Mouse (Mus musculus): ENCODE data around the gene Fmnl3. TPM values are rescaled to one million over a fixed set of nuclear protein-coding genes. Genes with fewer than 3 reads are reported as not detected.

Gene Fmnl3
- total and polyA plus RNA-seq, 3 experiments: 24.2 to 49.3 (median 28.6) TPM

GRCm38 (mm10) chr15:99339669-99340068 lies 30.6 kb downstream of the Fmnl3 start:
- no peak for TF ChIP-seq POLR2AphosphoS2 (IDR thresholded peaks at IDR 0.05; ENCODE audit: low read depth, low read length)
- TF ChIP-seq MAFK (IDR thresholded peaks at IDR 0.05; ENCODE audit: insufficient replicate concordance, low read length): no peak
- no peak for TF ChIP-seq USF1 (IDR thresholded peaks at IDR 0.05; ENCODE audit: low read depth, low read length)
- no peak for TF ChIP-seq MYC (IDR thresholded peaks at IDR 0.05; ENCODE audit: low read depth, low read length)
- no peak for TF ChIP-seq ELF1 (IDR thresholded peaks at IDR 0.05; ENCODE audit: low read depth, low read length)
- no peak for TF ChIP-seq SIN3A (IDR thresholded peaks at IDR 0.05; ENCODE audit: low read length)
- no peak for TF ChIP-seq NRF1 (IDR thresholded peaks at IDR 0.05; ENCODE audit: low read depth, low read length)
- TF ChIP-seq NELFE (IDR thresholded peaks at IDR 0.05; ENCODE audit: low read depth, low read length): no peak
- no peak for TF ChIP-seq CHD1 (IDR thresholded peaks at IDR 0.05; ENCODE audit: low read depth, low read length)
- TF ChIP-seq ZMIZ1 (IDR thresholded peaks at IDR 0.05; ENCODE audit: low read depth, low read length): no peak
- Histone ChIP-seq H3K4me2 (ENCODE audit: insufficient read depth, low read depth, poor library complexity, severe bottlenecking) (no peak overlapping the region), H3K4me1 (ENCODE audit: control insufficient read depth in 1 of 2, insufficient read depth in 2 of 2) (peaks cover 50 to 93% of the 10 kb centered on the region in 2 experiments), H3K27me3 (replicated peaks) (no peaks in the 10 kb centered on the region), H3K79me2 (replicated peaks; ENCODE audit: control insufficient read depth, extremely low read depth, insufficient read depth, poor library complexity, severe bottlenecking) (peaks cover 9% of the 10 kb centered on the region; the same call in 1 of the 2 replicates), H3K9me3 (replicated peaks; ENCODE audit: low read length) (no peaks in the 10 kb centered on the region), H3K4me3 (replicated peaks in 1 of 3; ENCODE audit: low read depth in 2 of 3, low read length in 2 of 3, poor library complexity in 1 of 3) (no peak overlapping the region), H3K27ac (ENCODE audit: insufficient read depth, low read depth) (no peak overlapping the region), H3K9ac (ENCODE audit: insufficient read depth, low read depth) (no peak overlapping the region), H3K36me3 (replicated peaks in 1 of 2; ENCODE audit: control insufficient read depth in 1 of 2, insufficient read depth in 1 of 2, low read length in 1 of 2) (peaks cover 3 to 41% of the 10 kb centered on the region in 2 experiments)
- dilution Hi-C loops (cut with MboI; ENCODE audit: extremely low pct_ligation_motif_present, extremely low pct_unique_long_range_greater_than_20kb, low sequenced_read_pairs) (no loop called here), in situ Hi-C loops (cut with MboI; ENCODE audit: low pct_ligation_motif_present, low pct_unique_long_range_greater_than_20kb, low sequenced_read_pairs) (no loop called here)
- DNase-seq (ENCODE audit: extremely low read depth): no peak

GRCm38 (mm10) chr15:99338916-99339315 lies 31.4 kb downstream of the Fmnl3 start:
- DNase-seq (ENCODE audit: extremely low read depth): no peak
- dilution Hi-C loops (cut with MboI; ENCODE audit: extremely low pct_ligation_motif_present, extremely low pct_unique_long_range_greater_than_20kb, low sequenced_read_pairs) (no loop called here), in situ Hi-C loops (cut with MboI; ENCODE audit: low pct_ligation_motif_present, low pct_unique_long_range_greater_than_20kb, low sequenced_read_pairs) (no loop called here)
- Histone ChIP-seq H3K4me3 (replicated peaks in 1 of 3; ENCODE audit: low read depth in 2 of 3, low read length in 2 of 3, poor library complexity in 1 of 3) (no peak overlapping the region), H3K79me2 (replicated peaks; ENCODE audit: control insufficient read depth, extremely low read depth, insufficient read depth, poor library complexity, severe bottlenecking) (peaks cover 9% of the 10 kb centered on the region), H3K27ac (ENCODE audit: insufficient read depth, low read depth) (no peak overlapping the region), H3K36me3 (replicated peaks in 1 of 2; ENCODE audit: control insufficient read depth in 1 of 2, insufficient read depth in 1 of 2, low read length in 1 of 2) (peaks cover 3 to 45% of the 10 kb centered on the region in 2 experiments), H3K4me1 (ENCODE audit: control insufficient read depth in 1 of 2, insufficient read depth in 2 of 2) (peaks cover 52 to 93% of the 10 kb centered on the region in 2 experiments), H3K9me3 (replicated peaks; ENCODE audit: low read length) (no peaks in the 10 kb centered on the region), H3K27me3 (replicated peaks) (no peaks in the 10 kb centered on the region), H3K9ac (ENCODE audit: insufficient read depth, low read depth) (no peak overlapping the region), H3K4me2 (ENCODE audit: insufficient read depth, low read depth, poor library complexity, severe bottlenecking) (no peak overlapping the region)
- TF ChIP-seq MYC (IDR thresholded peaks at IDR 0.05; ENCODE audit: low read depth, low read length) (no peak), ZMIZ1 (IDR thresholded peaks at IDR 0.05; ENCODE audit: low read depth, low read length) (no peak), CTCF (conservative IDR thresholded peaks at IDR 0.05 in 1 of 2, IDR thresholded peaks at IDR 0.05 in 1 of 2; ENCODE audit: low read depth in 2 of 2, low read length in 2 of 2) (no peak), RAD21 (IDR thresholded peaks at IDR 0.05; ENCODE audit: low read depth, low read length) (no peak), SMC3 (IDR thresholded peaks at IDR 0.05; ENCODE audit: low read depth, low read length) (no peak), POLR2AphosphoS2 (IDR thresholded peaks at IDR 0.05; ENCODE audit: low read depth, low read length) (no peak), ETS1 (conservative IDR thresholded peaks at IDR 0.05; ENCODE audit: low read depth, low read length) (no peak)
